Mouse (Mus musculus) ES-CJ7 (cell line): ENCODE measurements at regions not wholly inside any gene's neighbourhood (a gene's known extent, or its start where the extent isn't known, plus 50 kb on each side); places are given as distances from the start of the nearest gene placed in this dataset.

Experiments used
- DNase-seq: peaks from one replicate; pipeline ENCODE4 v3.0.0; 2011; ENCODE audit warnings: low read depth, low spot score

GRCm38 (mm10) chr7:68858471-68859210 lies 109.6 kb upstream of the Arrdc4 start:
- DNase-seq: no peak

- no peak for DNase-seq
Measured at GRCm38 (mm10) chr7:68851981-68852575, 103.0 kb upstream of the Arrdc4 start.

- no peak for DNase-seq
Measured at GRCm38 (mm10) chr7:68844606-68845005, 95.6 kb upstream of the Arrdc4 start.

GRCm38 (mm10) chr7:68843374-68843773 lies 94.3 kb upstream of the Arrdc4 start:
- peak; percentile 25 for DNase-seq

GRCm38 (mm10) chr7:68833977-68834791 lies 85.1 kb upstream of the Arrdc4 start:
- peak; percentile 66 for DNase-seq

- no peak for DNase-seq
Measured at GRCm38 (mm10) chr7:68833517-68833916, 84.5 kb upstream of the Arrdc4 start.

- peak; percentile 80 for DNase-seq
Measured at GRCm38 (mm10) chr7:68829861-68830260, 80.8 kb upstream of the Arrdc4 start.

- peak; percentile 39 for DNase-seq
Measured at GRCm38 (mm10) chr7:68824399-68824798, 75.4 kb upstream of the Arrdc4 start.

GRCm38 (mm10) chr7:68823646-68824045 lies 74.6 kb upstream of the Arrdc4 start:
- DNase-seq: no peak

- DNase-seq: peak; percentile 71
Measured at GRCm38 (mm10) chr7:68823189-68823588, 74.1 kb upstream of the Arrdc4 start.

- no peak for DNase-seq
Measured at GRCm38 (mm10) chr7:68814823-68815666, 66.0 kb upstream of the Arrdc4 start.

- DNase-seq: no peak
Measured at GRCm38 (mm10) chr7:68809782-68810181, 60.7 kb upstream of the Arrdc4 start.
